Mouse (Mus musculus): ENCODE results near the gene Lag3.
A peak's percentile ranks its signal among the peaks of the same experiment; 100 is the strongest.
"Not testable (repeated sequence)": the region's sequence is repeated elsewhere in the genome, so short reads cannot be mapped to it uniquely, and the experiment has no call there.

The Lag3 gene

GRCm38 (mm10) chr6:124900056-124900800 lies 11.3 kb downstream of the Lag3 start:
- no peak for DNase-seq (ENCODE audit: low spot score in 2 of 2)

GRCm38 (mm10) chr6:124898359-124898758 lies 13.1 kb downstream of the Lag3 start:
- peak in 1 of 2 experiments; percentile 56 for DNase-seq (ENCODE audit: low spot score in 2 of 2)

- not testable (repeated sequence) for DNase-seq (ENCODE audit: low spot score in 2 of 2)
Observed at GRCm38 (mm10) chr6:124894113-124894512, 17.4 kb downstream of the Lag3 start.

- DNase-seq (ENCODE audit: low spot score in 2 of 2) = no peak
Observed at GRCm38 (mm10) chr6:124890997-124891396, 20.5 kb downstream of the Lag3 start.

- no peak for DNase-seq (ENCODE audit: low spot score in 2 of 2)
Observed at GRCm38 (mm10) chr6:124888555-124889125, 22.9 kb downstream of the Lag3 start.

- no peak for DNase-seq (ENCODE audit: low spot score in 2 of 2)
Observed at GRCm38 (mm10) chr6:124887986-124888385, 23.5 kb downstream of the Lag3 start, which contains the start of gene Cd4. TSS of gene Cd4 (minus strand) at chr6:124888221.

GRCm38 (mm10) chr6:124885956-124886381 lies 25.5 kb downstream of the Lag3 start:
- DNase-seq (ENCODE audit: low spot score in 2 of 2) = no peak

- peak in 1 of 2 experiments; percentile 12 for DNase-seq (ENCODE audit: low spot score in 2 of 2)
Observed at GRCm38 (mm10) chr6:124884714-124885500, 26.6 kb downstream of the Lag3 start.

- no peak for DNase-seq (ENCODE audit: low spot score in 2 of 2)
Observed at GRCm38 (mm10) chr6:124883351-124883750, 28.2 kb downstream of the Lag3 start.

GRCm38 (mm10) chr6:124881821-124882220 lies 29.7 kb downstream of the Lag3 start:
- no peak for DNase-seq (ENCODE audit: low spot score in 2 of 2)

GRCm38 (mm10) chr6:124879390-124879789 lies 32.1 kb downstream of the Lag3 start:
- DNase-seq (ENCODE audit: low spot score in 2 of 2) = no peak

- no peak for DNase-seq (ENCODE audit: low spot score in 2 of 2)
Observed at GRCm38 (mm10) chr6:124874348-124874747, 37.2 kb downstream of the Lag3 start.

GRCm38 (mm10) chr6:124866560-124866959 lies 44.9 kb downstream of the Lag3 start:
- no peak for DNase-seq (ENCODE audit: low spot score in 2 of 2)

- no peak for DNase-seq (ENCODE audit: low spot score in 2 of 2)
Observed at GRCm38 (mm10) chr6:124865766-124866362, 45.6 kb downstream of the Lag3 start.

- DNase-seq (ENCODE audit: low spot score in 2 of 2) = peak in 1 of 2 experiments; percentile 16
Observed at GRCm38 (mm10) chr6:124863658-124864298, 47.7 kb downstream of the Lag3 start, which contains the start of gene Gpr162. TSS of gene Gpr162 (minus strand) at chr6:124863983.

- DNase-seq (ENCODE audit: low spot score in 2 of 2) = no peak
Observed at GRCm38 (mm10) chr6:124863125-124863657, 48.3 kb downstream of the Lag3 start.

- no peak for DNase-seq (ENCODE audit: low spot score in 2 of 2)
Observed at GRCm38 (mm10) chr6:124862406-124863124, 48.9 kb downstream of the Lag3 start.

- DNase-seq (ENCODE audit: low spot score in 2 of 2) = no peak
Observed at GRCm38 (mm10) chr6:124861802-124862201, 49.7 kb downstream of the Lag3 start.

GRCm38 (mm10) chr6:124861266-124861665 lies 50.2 kb downstream of the Lag3 start:
- no peak for DNase-seq (ENCODE audit: low spot score in 2 of 2)

- no peak for DNase-seq (ENCODE audit: low spot score in 2 of 2)
Observed at GRCm38 (mm10) chr6:124860511-124860910, 51.0 kb downstream of the Lag3 start.
